Mouse (Mus musculus) ES-Bruce4 (cell line): ENCODE results near the gene Mgp. TPM values are rescaled to one million over a fixed set of nuclear protein-coding genes. Genes with fewer than 3 reads are reported as not detected.

Experiments used
- H3K27ac ChIP-seq: 2 replicates; pipeline ENCODE4 v1.5.1; 2012; ENCODE audit warnings: low read length, inconsistent platforms; ENCODE audit not compliant: insufficient read depth
- H3K27me3 ChIP-seq: 2 replicates; pipeline ENCODE4 v1.6.1; 2012; ENCODE audit warnings: mild to moderate bottlenecking, low read length, inconsistent platforms; ENCODE audit not compliant: control insufficient read depth, poor library complexity, insufficient read depth, severe bottlenecking
- H3K36me3 ChIP-seq: 2 replicates; pipeline ENCODE4 v1.6.1; 2012; ENCODE audit warnings: inconsistent platforms, mild to moderate bottlenecking, low read length, moderate library complexity; ENCODE audit not compliant: control insufficient read depth, poor library complexity, insufficient read depth, severe bottlenecking
- H3K4me1 ChIP-seq: one replicate; pipeline ENCODE4 v1.8.1; 2011; ENCODE audit warnings: low read length; ENCODE audit not compliant: control insufficient read depth, insufficient read depth
- H3K4me3 ChIP-seq: 2 replicates; pipeline ENCODE4 v1.5.1; 2011; ENCODE audit warnings: low read depth, mild to moderate bottlenecking, low read length
- H3K9ac ChIP-seq: 2 replicates; pipeline ENCODE4 v1.6.1; 2012; ENCODE audit warnings: low read depth, mild to moderate bottlenecking, inconsistent platforms; ENCODE audit not compliant: poor library complexity, severe bottlenecking
- H3K9me3 ChIP-seq: replicated peaks from 2 replicates; pipeline ENCODE4 v1.6.1; 2012; ENCODE audit warnings: mild to moderate bottlenecking, low read length, inconsistent platforms; ENCODE audit not compliant: control insufficient read depth, poor library complexity, insufficient read depth, severe bottlenecking
- CTCF ChIP-seq: IDR thresholded peaks from one replicate; pipeline ENCODE4 v1.8.1; 2011; ENCODE audit warnings: low read depth, low read length
- EP300 ChIP-seq: IDR thresholded peaks from 2 replicates; pipeline ENCODE4 v1.6.1; 2011; ENCODE audit warnings: low read depth, low read length; ENCODE audit not compliant: insufficient read depth
- POLR2A ChIP-seq: IDR thresholded peaks from one replicate; pipeline ENCODE4 v1.8.1; 2011; ENCODE audit warnings: low read length; ENCODE audit not compliant: insufficient read depth
- polyA plus RNA-seq: library from polyadenylated mRNA; stranded (reverse); fragments of >200 nt; gene quantifications from 2 replicates; pipeline ENCODE4 v1.2.4, GENCODE M21; 2011; ENCODE audit warnings: low read depth; ENCODE audit not compliant: missing spikeins, insufficient read depth, insufficient read length

The Mgp gene
- polyA plus RNA-seq, 1 experiment: 9.7 TPM

- Histone ChIP-seq H3K9ac (no peak overlapping the region), H3K27me3 (no peaks in the 10 kb centered on the region), H3K36me3 (no peaks in the 10 kb centered on the region), H3K4me1 (no peaks in the 10 kb centered on the region), H3K4me3 (no peak overlapping the region), H3K9me3 (no peaks in the 10 kb centered on the region), H3K27ac (no peak overlapping the region)
- TF ChIP-seq CTCF (no peak), EP300 (no peak), POLR2A (no peak)
These were observed 45.0 kb upstream of the Mgp start for GRCm38 (mm10) chr6:136920320-136921257.

- no peaks in the 10 kb centered on the region for H3K36me3 ChIP-seq
- no peaks in the 10 kb centered on the region for H3K4me1 ChIP-seq
- no peaks in the 10 kb centered on the region for H3K9me3 ChIP-seq
- H3K9ac ChIP-seq: no peak overlapping the region
- no peak overlapping the region for H3K4me3 ChIP-seq
- no peak for TF ChIP-seq POLR2A
- TF ChIP-seq EP300: no peak
- no peak for TF ChIP-seq CTCF
- H3K27me3 ChIP-seq: no peaks in the 10 kb centered on the region
- H3K27ac ChIP-seq: no peak overlapping the region
These were observed 42.3 kb upstream of the Mgp start for GRCm38 (mm10) chr6:136917885-136918284.

- no peaks in the 10 kb centered on the region for H3K4me1 ChIP-seq
- TF ChIP-seq CTCF (no peak), EP300 (no peak), POLR2A (no peak)
These were observed 40.2 kb upstream of the Mgp start for GRCm38 (mm10) chr6:136915721-136916395.

GRCm38 (mm10) chr6:136914234-136914633 is 38.6 kb upstream of the Mgp start:
- H3K9ac ChIP-seq: no peak overlapping the region
- no peak overlapping the region for H3K27ac ChIP-seq
- no peak for TF ChIP-seq EP300
- TF ChIP-seq POLR2A: no peak
- TF ChIP-seq CTCF: no peak
- no peaks in the 10 kb centered on the region for H3K27me3 ChIP-seq
- no peaks in the 10 kb centered on the region for H3K36me3 ChIP-seq
- no peaks in the 10 kb centered on the region for H3K4me1 ChIP-seq
- H3K9me3 ChIP-seq: no peaks in the 10 kb centered on the region
- H3K4me3 ChIP-seq: no peak overlapping the region

More at GRCm38 (mm10) chr6:136915721-136916395, 40.2 kb upstream of the Mgp start:
- Histone ChIP-seq H3K9me3 (no peaks in the 10 kb centered on the region), H3K27ac (no peak overlapping the region), H3K36me3 (no peaks in the 10 kb centered on the region), H3K9ac (no peak overlapping the region), H3K27me3 (no peaks in the 10 kb centered on the region), H3K4me3 (no peak overlapping the region)

GRCm38 (mm10) chr6:136913384-136914126 is 37.9 kb upstream of the Mgp start:
- H3K27ac ChIP-seq: no peak overlapping the region
- H3K27me3 ChIP-seq: no peaks in the 10 kb centered on the region
- no peak overlapping the region for H3K4me3 ChIP-seq
- no peaks in the 10 kb centered on the region for H3K36me3 ChIP-seq
- TF ChIP-seq EP300 (no peak), POLR2A (no peak), CTCF (no peak)
- no peaks in the 10 kb centered on the region for H3K4me1 ChIP-seq
- no peaks in the 10 kb centered on the region for H3K9me3 ChIP-seq
- H3K9ac ChIP-seq: no peak overlapping the region
